Mouse (Mus musculus) olfactory bulb, adult 2 months (tissue): ENCODE measurements around the gene Timeless.
"Not testable (repeated sequence)": the region's sequence is repeated elsewhere in the genome, so short reads cannot be mapped to it uniquely, and the experiment has no call there.

Source experiments
- CTCF ChIP-seq: fragments of 200-500 bp; IDR thresholded peaks from 2 replicates; pipeline ENCODE4 v1.5.1; 2012; ENCODE audit warnings: low read depth, mild to moderate bottlenecking, low read length, moderate library complexity; ENCODE audit not compliant: insufficient read depth
- POLR2A ChIP-seq: fragments of 200-500 bp; IDR thresholded peaks from 2 replicates; pipeline ENCODE4 v1.6.1; 2012; ENCODE audit warnings: mild to moderate bottlenecking, low read depth, low read length, moderate library complexity; ENCODE audit not compliant: insufficient read depth

- TF ChIP-seq POLR2A, CTCF: not testable (repeated sequence)
These were observed 28.5 kb downstream of the Timeless start for GRCm38 (mm10) chr10:128260376-128260775.
